Mouse (Mus musculus): Measurements from ENCODE around the gene Ppp1r13b.

DNA sequence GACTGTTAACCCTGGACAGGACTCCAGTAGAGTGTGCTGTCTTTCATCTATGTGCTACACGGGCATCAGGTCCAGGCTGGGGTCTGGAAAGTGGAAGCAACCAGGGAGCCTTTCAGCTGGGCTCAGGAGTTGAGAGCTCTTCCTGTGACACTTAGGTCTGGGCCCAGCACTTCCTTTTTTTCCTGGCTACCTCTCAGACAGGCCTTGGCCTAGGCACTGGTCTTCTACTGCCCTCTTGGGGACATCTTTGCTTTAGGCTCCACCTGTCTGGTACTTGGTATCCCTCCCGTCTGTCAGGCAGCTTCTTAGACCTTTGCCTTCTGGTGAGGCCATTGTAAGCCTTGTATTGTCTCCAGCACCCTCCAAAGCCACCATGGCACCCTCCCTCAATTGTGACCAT, 38.8 kb upstream of the Ppp1r13b start:
- TF ChIP-seq TAL1 (conservative IDR thresholded peaks at IDR 0.05; ENCODE audit: low read depth, low read length) (no peak), CTCF (IDR thresholded peaks at IDR 0.05; ENCODE audit: low read depth, low read length) (peak; percentile 77; the same call in 1 of the 2 replicates), POLR2AphosphoS5 (IDR thresholded peaks at IDR 0.05; ENCODE audit: insufficient replicate concordance, low read depth, low read length) (0 out of 2 replicates have a peak, but pooled peaks have one; percentile 3), GATA1 (IDR thresholded peaks at IDR 0.05; ENCODE audit: borderline replicate concordance, low read length) (no peak), GATA2 (IDR thresholded peaks at IDR 0.05; ENCODE audit: borderline replicate concordance, low read depth, low read length) (no peak)
